Mouse (Mus musculus) ES-E14 (cell line): ENCODE measurements around the gene Fermt3.

ENCODE experiments used
- CHD2 ChIP-seq: IDR thresholded peaks from 2 replicates; pipeline ENCODE4 v1.6.1; 2014; ENCODE audit warnings: mild to moderate bottlenecking, low read depth, low read length, inconsistent platforms
- HCFC1 ChIP-seq: IDR thresholded peaks from 2 replicates; pipeline ENCODE4 v1.6.1; 2012; ENCODE audit warnings: low read length, inconsistent platforms, borderline replicate concordance; ENCODE audit not compliant: insufficient read depth
- MAFK ChIP-seq: IDR thresholded peaks from 2 replicates; pipeline ENCODE4 v1.6.1; 2014; ENCODE audit warnings: mild to moderate bottlenecking, low read depth, low read length, inconsistent platforms; ENCODE audit not compliant: insufficient read depth
- ZC3H11A ChIP-seq: IDR thresholded peaks from 2 replicates; pipeline ENCODE4 v1.6.1; 2012; ENCODE audit warnings: low read depth, mild to moderate bottlenecking, inconsistent platforms, low read length, borderline replicate concordance

DNA sequence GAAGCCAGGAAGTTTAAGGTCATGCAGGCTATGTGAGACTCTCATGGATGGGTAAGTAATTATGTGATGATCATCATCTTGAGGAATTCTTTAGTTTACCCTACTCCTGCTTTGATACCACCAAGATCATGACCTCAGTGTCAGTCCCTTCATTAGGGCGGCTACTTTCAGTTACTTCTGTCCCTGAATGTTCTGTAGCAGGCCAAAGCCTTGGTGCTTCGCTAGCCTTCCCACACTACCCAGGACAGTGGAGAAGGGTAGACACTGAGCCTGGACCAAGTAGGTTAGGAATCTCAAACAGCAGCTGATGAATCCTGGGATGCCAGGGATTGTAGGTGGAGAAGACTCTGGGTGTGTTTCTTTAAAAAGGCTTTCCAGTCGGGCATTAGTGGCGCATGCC, 37.8 kb downstream of the Fermt3 start:
- TF ChIP-seq HCFC1 (no peak), CHD2 (no peak), MAFK (no peak), ZC3H11A (no peak)
